Mouse (Mus musculus): ENCODE measurements around the gene Dctpp1. TPM values are rescaled to one million over a fixed set of nuclear protein-coding genes. Genes with fewer than 3 reads are reported as not detected.

The Dctpp1 gene
- total and polyA plus RNA-seq, 3 experiments = 238 to 290 TPM; not detected in 1

- Histone ChIP-seq H3K79me2 (ENCODE audit: control insufficient read depth, insufficient read depth, low read length, poor library complexity) (peaks cover 1% of the 10 kb centered on the region; the same call in 1 of the 2 replicates), H3K4me1 (ENCODE audit: control insufficient read depth in 1 of 2, insufficient read depth in 2 of 2, low read length in 2 of 2) (peaks cover 20 to 32% of the 10 kb centered on the region in 2 experiments), H3K4me3 (ENCODE audit: control insufficient read depth in 1 of 2, insufficient read depth in 1 of 2, low read depth in 2 of 2, low read length in 2 of 2) (no peak overlapping the region), H3K9me3 (replicated peaks; ENCODE audit: insufficient read depth, low read length) (no peaks in the 10 kb centered on the region), H3K9ac (ENCODE audit: control insufficient read depth, low read depth, low read length, poor library complexity, severe bottlenecking) (no peak overlapping the region), H3K36me3 (ENCODE audit: control insufficient read depth in 1 of 2, insufficient read depth in 2 of 2, low read length in 2 of 2) (peaks cover 0 to 19% of the 10 kb centered on the region in 2 experiments; a peak in 2 of 4 replicates), H3K27me3 (ENCODE audit: control insufficient read depth in 1 of 2, insufficient read depth in 2 of 2, low read length in 2 of 2) (no peaks in the 10 kb centered on the region), H3K27ac (ENCODE audit: control insufficient read depth, low read depth, low read length) (no peak overlapping the region)
- no peak for DNase-seq (ENCODE audit: low read depth, low spot score)
- TF ChIP-seq ETS1 (IDR thresholded peaks at IDR 0.05; ENCODE audit: low read depth, low read length) (no peak), BHLHE40 (IDR thresholded peaks at IDR 0.05; ENCODE audit: borderline replicate concordance, low read depth, low read length) (no peak), ZNF384 (IDR thresholded peaks at IDR 0.05; ENCODE audit: low read depth, low read length) (no peak), NRF1 (IDR thresholded peaks at IDR 0.05; ENCODE audit: insufficient read depth, low read depth, low read length, poor library complexity, severe bottlenecking) (no peak), TBP (IDR thresholded peaks at IDR 0.05; ENCODE audit: low read depth, low read length) (no peak), MAFK (IDR thresholded peaks at IDR 0.05; ENCODE audit: borderline replicate concordance, low read depth, low read length) (no peak), ELF1 (IDR thresholded peaks at IDR 0.05; ENCODE audit: low read depth, low read length) (no peak), UBTF (IDR thresholded peaks at IDR 0.05; ENCODE audit: borderline replicate concordance, insufficient read depth, low read depth, low read length) (no peak), POLR2A (IDR thresholded peaks at IDR 0.05; ENCODE audit: control insufficient read depth in 1 of 2, insufficient read depth in 1 of 2, low read depth in 1 of 2, low read length in 2 of 2, poor library complexity in 1 of 2) (no peak), JUND (IDR thresholded peaks at IDR 0.05; ENCODE audit: low read depth, low read length) (no peak), MXI1 (IDR thresholded peaks at IDR 0.05; ENCODE audit: low read depth, low read length) (no peak), RCOR1 (IDR thresholded peaks at IDR 0.05; ENCODE audit: low read depth, low read length) (no peak), MYC (IDR thresholded peaks at IDR 0.05; ENCODE audit: low read depth, low read length) (no peak)
Observed at GRCm38 (mm10) chr7:127223106-127223505, 37.4 kb downstream of the Dctpp1 start.

GRCm38 (mm10) chr7:127220440-127220839, 40.1 kb downstream of the Dctpp1 start:
- H3K79me2 ChIP-seq (ENCODE audit: control insufficient read depth, insufficient read depth, low read length, poor library complexity) = peaks cover 3% of the 10 kb centered on the region
- no peaks in the 10 kb centered on the region for H3K9me3 ChIP-seq (replicated peaks; ENCODE audit: insufficient read depth, low read length)
- no peak for DNase-seq (ENCODE audit: low read depth, low spot score)
- no peak overlapping the region for H3K9ac ChIP-seq (ENCODE audit: control insufficient read depth, low read depth, low read length, poor library complexity, severe bottlenecking)
- no peak overlapping the region for H3K4me3 ChIP-seq (ENCODE audit: control insufficient read depth in 1 of 2, insufficient read depth in 1 of 2, low read depth in 2 of 2, low read length in 2 of 2)
- no peak for TF ChIP-seq POLR2AphosphoS5 (IDR thresholded peaks at IDR 0.05; ENCODE audit: borderline replicate concordance, low read depth, low read length)
- no peak for TF ChIP-seq MAFK (IDR thresholded peaks at IDR 0.05; ENCODE audit: borderline replicate concordance, low read depth, low read length)
- TF ChIP-seq USF2 (IDR thresholded peaks at IDR 0.05; ENCODE audit: borderline replicate concordance in 1 of 2, insufficient read depth in 1 of 2, low read depth in 1 of 2, low read length in 2 of 2) = no peak
- no peak for TF ChIP-seq E2F4 (IDR thresholded peaks at IDR 0.05; ENCODE audit: borderline replicate concordance, low read depth, low read length)
- no peak for TF ChIP-seq ZNF384 (IDR thresholded peaks at IDR 0.05; ENCODE audit: low read depth, low read length)
- no peak for TF ChIP-seq MAZ (IDR thresholded peaks at IDR 0.05; ENCODE audit: low read depth, low read length)
- TF ChIP-seq KAT2A (conservative IDR thresholded peaks at IDR 0.05; ENCODE audit: low read depth, low read length) = no peak
- no peak for TF ChIP-seq BHLHE40 (IDR thresholded peaks at IDR 0.05; ENCODE audit: borderline replicate concordance, low read depth, low read length)
- no peak for TF ChIP-seq TCF12 (IDR thresholded peaks at IDR 0.05; ENCODE audit: low read depth, low read length)
- no peak for TF ChIP-seq MYB (IDR thresholded peaks at IDR 0.05; ENCODE audit: low read depth, low read length)
- TF ChIP-seq MEF2A (IDR thresholded peaks at IDR 0.05; ENCODE audit: extremely low read depth, insufficient replicate concordance, low read depth, low read length, poor library complexity, severe bottlenecking) = no peak
- TF ChIP-seq SMC3 (IDR thresholded peaks at IDR 0.05; ENCODE audit: low read depth, low read length) = no peak
- no peaks in the 10 kb centered on the region for H3K27me3 ChIP-seq (ENCODE audit: control insufficient read depth in 1 of 2, insufficient read depth in 2 of 2, low read length in 2 of 2)
- H3K36me3 ChIP-seq (ENCODE audit: control insufficient read depth in 1 of 2, insufficient read depth in 2 of 2, low read length in 2 of 2) = peaks cover 0 to 24% of the 10 kb centered on the region in 2 experiments; a peak in 2 of 4 replicates
- no peak overlapping the region for H3K27ac ChIP-seq (ENCODE audit: control insufficient read depth, low read depth, low read length)
- peaks cover 26 to 45% of the 10 kb centered on the region in 2 experiments for H3K4me1 ChIP-seq (ENCODE audit: control insufficient read depth in 1 of 2, insufficient read depth in 2 of 2, low read length in 2 of 2)

Measured in MEL (cell line).